Mouse (Mus musculus) Muller cell, postnatal 12 days (primary cell): ENCODE results near the gene Cacnb4.

Experiments used
- DNase-seq: peaks from one replicate; pipeline ENCODE4 v3.0.0-alpha.2; 2015; ENCODE audit errors: inconsistent ontology term

Cacnb4 gene

DNA sequence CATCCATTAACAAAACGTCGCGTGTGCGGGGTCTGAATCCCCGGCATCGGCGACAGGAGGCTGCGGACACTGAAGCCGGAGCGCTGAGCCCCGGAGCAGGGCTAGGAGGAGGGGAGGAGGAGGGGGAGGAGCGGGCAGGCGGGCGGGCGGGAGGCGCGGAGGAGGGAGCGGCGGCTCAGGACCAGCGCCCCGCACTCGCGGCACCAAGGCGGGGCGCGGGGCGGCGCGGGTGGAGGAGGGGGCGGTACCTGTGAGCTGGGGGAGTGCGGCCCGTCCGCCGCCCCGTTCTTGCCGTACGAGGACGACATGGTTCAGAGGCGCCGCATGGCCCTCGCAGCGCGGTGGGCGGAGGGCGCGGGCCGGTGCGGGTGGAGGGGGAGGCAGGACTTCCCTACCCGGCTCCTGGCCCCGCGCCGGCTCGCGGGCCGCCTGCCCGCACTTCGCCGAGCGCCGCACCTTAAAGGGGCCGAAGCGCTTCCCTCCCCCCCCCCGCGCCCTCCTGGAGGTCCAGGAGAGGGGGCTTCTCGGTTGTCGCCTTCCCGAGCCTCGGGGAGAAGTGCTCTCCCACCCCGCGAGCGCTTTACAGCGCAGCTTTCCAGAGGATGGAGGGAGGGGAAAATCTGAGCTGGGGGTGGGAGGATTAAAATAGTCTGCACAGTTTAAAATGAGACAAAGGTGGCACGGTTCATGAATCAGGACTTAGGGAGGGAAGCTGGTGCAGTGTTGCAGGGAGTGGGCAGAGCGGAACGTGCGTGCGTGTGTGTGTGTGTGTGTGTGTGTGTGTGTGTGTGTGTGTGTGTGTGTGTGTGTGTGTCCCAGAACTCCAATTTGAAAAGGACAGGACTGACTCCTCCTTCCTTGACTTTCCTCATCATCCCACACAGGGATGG, at the start of gene Cacnb4:
Gene Cacnb4, minus strand, starts transcription at position 809 of the 890 bp plus-strand sequence.
- DNase-seq: peak; percentile 76

- peak; percentile 20 for DNase-seq
Observed at GRCm38 (mm10) chr2:52720231-52721025, 43.8 kb upstream of the Cacnb4 start.

DNA sequence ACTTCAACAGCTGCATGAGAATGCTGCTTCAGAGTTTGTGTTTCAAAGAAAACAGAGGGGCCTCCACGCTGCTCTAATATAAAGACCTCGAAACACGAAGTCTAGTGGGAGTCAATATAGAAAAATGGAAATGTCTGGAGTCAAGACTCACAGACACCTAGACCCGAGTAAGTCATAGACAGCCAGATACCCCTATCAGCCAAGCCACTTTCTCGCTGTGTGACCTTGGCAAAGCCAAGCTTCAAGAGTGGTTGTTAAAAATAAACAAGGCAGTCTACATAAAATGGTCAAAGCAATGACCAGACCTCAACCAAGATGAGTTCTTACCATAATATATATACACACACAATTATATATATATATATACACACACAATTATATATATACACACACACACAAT, 40.4 kb upstream of the Cacnb4 start:
- no peak for DNase-seq

GRCm38 (mm10) chr2:52715538-52715937, 38.9 kb upstream of the Cacnb4 start:
- peak; percentile 44 for DNase-seq

DNA sequence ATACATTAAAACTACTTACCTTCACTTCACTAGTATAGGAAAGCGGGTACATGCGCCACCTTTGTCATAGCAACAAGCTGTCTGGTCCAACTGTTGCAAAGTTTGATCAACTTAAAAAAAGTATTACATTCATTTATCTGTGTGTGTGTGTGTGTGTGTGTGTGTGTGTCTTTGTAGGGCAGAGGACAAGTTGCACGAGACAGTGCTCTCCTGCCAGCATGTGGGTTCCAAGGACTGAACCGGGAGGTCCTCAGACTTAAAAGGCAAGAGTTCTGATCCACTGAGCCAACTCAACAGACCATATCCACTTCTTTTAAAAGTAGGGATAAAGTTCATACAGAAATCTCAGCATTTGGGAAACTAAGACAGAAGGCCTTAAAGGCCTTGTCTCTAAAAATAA, 37.5 kb upstream of the Cacnb4 start:
- no peak for DNase-seq

GRCm38 (mm10) chr2:52710804-52711203, 34.2 kb upstream of the Cacnb4 start:
- no peak for DNase-seq

GRCm38 (mm10) chr2:52709417-52709816, 32.8 kb upstream of the Cacnb4 start:
- no peak for DNase-seq

DNA sequence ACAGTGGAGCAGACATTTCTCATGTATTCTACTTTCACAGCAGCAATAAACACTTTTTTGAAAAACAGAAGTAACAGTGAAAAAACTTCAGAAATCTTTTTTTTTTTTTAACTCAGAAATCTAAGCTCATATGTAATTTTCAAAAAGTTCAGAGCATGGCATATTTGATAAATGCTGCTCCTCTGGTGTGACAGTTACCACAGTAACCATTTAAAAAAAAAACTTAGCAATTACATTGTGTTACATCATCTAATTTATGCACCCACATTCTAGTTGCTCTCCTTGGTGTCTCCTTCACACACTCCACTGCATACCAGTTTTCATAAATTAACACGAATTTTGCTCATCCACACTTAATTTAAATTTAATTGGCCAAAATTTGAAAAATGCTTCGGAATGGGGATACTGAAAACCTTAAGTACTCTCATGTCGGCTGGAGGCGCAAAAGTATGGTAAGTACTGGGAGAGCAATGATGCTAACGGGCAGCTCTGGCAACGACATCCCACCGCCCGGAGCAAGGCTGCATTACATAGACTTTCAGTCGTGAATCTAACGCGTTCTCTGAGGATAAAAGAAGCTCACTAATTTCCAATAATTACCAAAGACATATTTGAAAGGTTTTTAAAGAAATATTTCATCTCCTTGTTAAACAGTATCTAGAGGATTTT, 24.9 kb upstream of the Cacnb4 start:
- DNase-seq: no peak

GRCm38 (mm10) chr2:52700352-52700751, 23.7 kb upstream of the Cacnb4 start:
- no peak for DNase-seq

DNA sequence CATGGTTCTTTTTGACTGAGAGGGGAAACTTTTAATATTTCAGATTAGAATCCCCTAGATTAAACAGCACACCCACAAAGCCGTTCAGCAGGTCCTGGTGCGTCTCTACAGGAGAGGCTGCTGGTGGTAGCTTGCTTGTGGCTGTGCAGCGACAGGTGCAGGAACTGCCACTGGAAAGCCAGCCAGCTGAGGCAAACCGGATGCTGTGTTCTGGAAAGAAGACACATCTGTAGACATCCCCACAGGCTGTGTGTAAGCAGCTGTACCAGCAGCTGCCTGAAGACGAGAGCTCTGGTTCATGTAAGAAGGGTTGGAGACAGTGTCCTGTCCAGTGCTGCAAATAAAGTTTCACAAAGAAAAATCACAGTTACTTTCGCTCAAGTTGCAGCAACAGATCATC, 18.0 kb upstream of the Cacnb4 start:
- no peak for DNase-seq

GRCm38 (mm10) chr2:52691745-52692144, 15.1 kb upstream of the Cacnb4 start:
- DNase-seq: no peak

GRCm38 (mm10) chr2:52686601-52687000, 10.0 kb upstream of the Cacnb4 start:
- no peak for DNase-seq

GRCm38 (mm10) chr2:52677589-52677988, 958 bp upstream of the Cacnb4 start:
- DNase-seq: no peak

- DNase-seq: no peak
Observed at GRCm38 (mm10) chr2:52676913-52677303, 277 bp upstream of the Cacnb4 start.

- peak; percentile 52 for DNase-seq
Observed at GRCm38 (mm10) chr2:52675278-52675987, 1.2 kb downstream of the Cacnb4 start.

DNA sequence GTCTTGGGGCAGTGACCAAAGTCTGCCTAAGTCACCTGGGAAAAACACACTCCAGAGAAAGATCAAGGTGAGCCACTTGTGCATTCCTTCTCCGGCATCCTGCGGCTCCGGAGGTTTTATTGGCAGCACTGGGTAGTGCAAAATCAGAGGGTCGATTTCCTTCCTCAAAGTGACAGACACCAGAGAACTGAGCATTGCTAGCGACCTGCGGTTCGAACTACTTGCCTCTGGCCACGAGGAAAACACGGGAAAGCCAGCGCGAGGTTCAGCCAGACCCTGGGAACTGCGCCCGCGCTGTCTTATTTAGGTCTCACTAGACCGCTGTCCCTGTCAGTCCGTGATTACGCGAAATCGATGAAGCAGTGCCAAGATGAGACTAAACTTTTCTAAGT, 1.7 kb downstream of the Cacnb4 start:
- DNase-seq: no peak

- no peak for DNase-seq
Observed at GRCm38 (mm10) chr2:52673172-52673571, 3.5 kb downstream of the Cacnb4 start.

DNA sequence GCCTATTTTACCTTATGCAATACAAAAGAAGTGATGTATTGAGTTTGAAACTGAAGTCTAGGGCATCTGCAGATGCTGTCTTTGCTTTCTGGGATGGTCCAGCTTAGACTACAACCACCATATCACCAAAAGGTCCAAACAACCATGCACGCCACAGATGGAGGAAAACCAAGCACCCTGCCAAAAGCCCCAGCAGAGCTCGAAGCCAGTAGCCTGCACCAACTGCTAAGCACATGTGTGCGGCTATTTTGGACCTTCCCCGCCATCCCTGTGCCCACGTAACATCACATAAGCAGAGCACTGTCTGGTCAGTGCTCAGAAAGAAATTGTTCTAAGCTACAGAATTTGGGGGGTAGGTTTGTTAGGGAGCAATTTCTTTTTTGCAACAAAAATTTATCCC, 5.9 kb downstream of the Cacnb4 start:
- no peak for DNase-seq

DNA sequence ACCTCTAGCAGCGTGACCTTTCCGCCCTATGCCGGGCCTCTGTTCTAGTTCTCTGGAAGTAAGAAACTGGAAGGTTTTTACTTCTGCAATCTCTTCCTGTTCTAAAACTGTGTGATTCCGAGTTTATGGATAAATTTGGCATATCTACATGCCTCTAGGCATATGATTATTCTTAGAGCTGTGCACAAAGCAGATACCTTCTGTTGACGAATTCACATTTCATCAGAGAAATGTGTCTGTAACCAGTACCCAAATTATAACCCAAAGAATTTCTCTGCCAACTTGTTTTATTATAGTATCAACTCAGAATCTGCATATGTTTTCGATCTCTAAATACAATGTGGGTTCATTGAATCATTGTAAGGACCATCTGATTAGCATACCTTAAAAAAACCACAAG, 8.2 kb downstream of the Cacnb4 start:
- DNase-seq: no peak

DNA sequence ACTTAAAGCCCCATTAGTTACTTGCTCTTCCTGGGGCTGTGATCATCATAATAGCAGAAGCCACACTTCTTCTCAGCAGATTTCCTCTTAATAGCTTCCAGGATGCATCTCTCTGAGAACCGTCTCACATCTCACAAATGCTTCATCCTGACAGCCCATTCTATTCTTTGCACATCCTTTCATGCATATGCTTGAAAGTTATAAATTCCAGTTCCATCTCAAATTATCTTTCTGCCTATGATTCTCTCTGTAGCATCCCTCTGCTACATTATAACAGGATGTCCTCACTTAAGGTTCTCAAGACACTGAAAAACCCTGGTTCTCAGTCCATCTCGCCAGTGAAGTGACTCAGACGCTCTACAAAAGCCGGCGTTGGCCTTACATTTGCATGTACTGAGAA, 19.9 kb downstream of the Cacnb4 start:
- DNase-seq: no peak

- no peak for DNase-seq
Observed at GRCm38 (mm10) chr2:52654541-52654940, 22.1 kb downstream of the Cacnb4 start.

DNA sequence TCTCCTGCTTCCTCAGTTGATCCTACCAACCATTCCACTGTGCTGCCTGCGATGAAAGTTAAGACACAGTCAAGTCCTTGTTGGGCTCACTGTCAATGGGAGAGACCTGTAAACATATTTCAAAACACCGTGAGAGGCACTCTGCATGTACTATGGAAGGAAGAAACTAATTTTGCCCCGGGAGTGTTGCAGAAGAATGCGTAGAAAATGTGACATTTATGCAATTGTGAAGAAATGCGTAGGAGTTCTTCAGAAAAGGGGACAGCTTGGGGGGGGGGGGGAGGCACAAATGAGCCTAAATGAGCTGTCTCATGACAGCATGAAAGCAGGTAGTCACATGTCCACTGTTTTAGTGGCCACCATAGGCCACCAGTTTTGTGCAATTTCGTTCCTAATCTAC, 25.1 kb downstream of the Cacnb4 start:
- no peak for DNase-seq
